Mouse (Mus musculus) cerebellum, postnatal 10 days (tissue): Measurements from ENCODE around the gene Cecr2.
A peak's percentile ranks its signal among the peaks of the same experiment; 100 is the strongest.

Source experiments
- DNase-seq, 2 experiments: peaks; one replicate each; pipeline ENCODE4 v3.0.0; 2021; ENCODE audit warnings: mixed read lengths in 2 of 2

Gene Cecr2

DNA sequence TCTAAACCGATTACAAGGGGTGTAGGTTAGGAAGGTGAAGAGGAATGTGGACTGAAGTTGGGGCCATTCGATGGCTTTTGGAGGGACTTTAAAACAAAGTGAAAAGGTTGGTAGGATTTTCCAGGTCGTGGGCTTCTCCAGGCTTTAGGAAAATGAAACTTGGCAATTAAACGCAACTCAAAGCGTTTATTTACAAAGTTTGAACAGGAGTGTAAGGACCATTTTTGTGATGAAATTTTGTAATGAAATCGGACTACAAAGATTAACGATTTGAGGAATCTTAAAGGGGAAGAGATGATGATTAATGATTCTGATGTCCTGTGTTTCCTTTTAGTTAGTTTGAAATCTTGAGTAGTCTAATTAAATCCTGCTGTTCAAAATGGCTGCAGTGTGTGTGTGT, 1.7 kb downstream of the Cecr2 start:
- no peak for DNase-seq

DNA sequence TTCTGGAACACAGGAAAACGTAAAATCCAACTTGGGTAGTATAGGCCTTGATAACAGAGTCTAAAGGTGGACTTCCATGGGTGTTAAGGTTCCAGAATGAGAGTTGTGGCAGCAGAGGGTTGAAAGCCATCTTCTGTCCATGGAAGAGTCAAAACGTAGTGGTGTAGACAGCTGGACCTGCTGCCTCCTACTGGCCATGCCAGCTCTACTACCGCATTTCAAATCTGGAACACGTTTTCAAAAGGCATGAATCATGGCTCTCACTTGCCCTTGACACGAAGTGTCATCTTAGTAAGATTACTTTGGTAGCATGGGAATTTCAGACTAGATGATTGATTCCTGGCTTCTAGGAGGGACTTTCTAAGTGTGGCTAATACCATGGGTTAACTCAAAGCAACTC, 8.0 kb downstream of the Cecr2 start:
- peak; percentile 26 to 35 for DNase-seq

DNA sequence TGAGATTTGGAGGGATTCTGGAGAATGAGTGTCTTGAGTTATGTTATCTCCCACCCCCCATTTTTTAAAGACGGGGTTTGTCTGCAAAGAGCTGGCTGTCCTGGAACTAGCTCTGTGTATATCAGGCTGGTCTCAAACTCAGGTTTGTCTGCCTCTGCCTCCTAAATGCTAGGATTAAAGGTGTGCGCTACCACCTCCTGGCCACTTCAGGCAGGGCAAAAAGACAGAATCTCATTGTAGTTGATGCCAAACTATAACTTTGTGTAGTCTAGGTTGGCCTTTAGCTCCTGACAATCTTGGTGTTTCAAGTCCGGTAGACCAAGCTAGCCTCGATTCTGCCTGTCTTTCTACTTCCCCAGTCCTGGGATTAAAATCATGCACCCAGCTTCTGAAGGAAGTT, 8.7 kb downstream of the Cecr2 start:
- DNase-seq = peak; percentile 21 to 28

DNA sequence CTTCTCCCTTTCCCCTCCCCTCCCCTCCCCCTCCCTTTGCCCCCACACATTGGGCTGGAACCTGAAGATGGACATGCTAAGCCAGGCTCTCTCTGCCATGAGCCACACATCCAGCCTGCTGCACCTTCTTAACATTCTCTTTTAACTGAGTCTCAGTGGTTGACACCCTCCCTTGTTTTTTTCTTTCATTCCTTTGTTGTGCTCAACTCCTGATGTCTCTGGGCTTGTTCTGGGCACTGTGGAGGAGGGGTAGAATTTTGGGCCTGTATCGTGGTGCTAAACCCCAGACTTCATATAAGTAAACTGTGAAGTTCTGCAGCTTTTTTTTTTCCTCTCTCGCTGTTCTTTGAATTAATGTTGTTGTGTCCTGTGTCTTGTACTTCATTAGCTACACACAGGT, 9.8 kb downstream of the Cecr2 start:
- DNase-seq = no peak

DNA sequence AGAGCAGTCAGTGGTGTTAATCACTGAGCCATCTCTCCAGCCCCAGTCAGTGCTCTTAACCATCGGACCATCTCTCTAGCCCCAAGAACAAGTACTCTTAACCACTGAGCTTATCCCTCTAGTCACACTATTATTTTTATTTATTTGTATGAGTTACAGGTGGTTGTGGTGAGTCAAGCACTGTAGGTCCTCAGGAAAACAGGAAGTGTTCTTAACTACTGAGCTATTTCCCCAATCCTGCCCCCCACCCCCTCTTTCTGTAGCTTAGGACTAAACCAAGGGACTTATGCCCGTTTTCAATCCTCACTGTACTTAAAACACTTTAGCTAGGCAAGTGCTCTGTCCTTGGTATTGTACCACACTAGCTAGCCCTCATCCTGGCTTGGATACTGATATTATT, 17.2 kb downstream of the Cecr2 start:
- no peak for DNase-seq

DNA sequence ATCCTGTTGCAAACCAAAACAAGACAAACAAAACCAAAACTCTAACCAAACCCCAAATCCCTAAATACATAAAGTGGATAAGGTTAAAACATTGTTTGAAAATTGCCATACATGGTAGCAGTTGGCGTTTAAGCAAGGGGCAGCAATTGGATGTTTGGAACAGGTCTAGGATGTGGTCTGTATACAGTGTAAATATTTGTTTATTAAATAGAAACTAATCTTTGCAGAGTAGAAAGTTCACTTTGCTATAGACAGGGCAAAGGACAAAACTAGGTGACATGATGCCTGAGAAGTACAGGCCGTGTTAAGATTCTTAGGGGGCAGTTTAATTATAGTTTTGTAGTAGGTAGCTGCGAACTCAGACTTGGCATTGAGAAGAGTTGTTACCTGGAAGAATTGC, 18.6 kb downstream of the Cecr2 start:
- DNase-seq = no peak

DNA sequence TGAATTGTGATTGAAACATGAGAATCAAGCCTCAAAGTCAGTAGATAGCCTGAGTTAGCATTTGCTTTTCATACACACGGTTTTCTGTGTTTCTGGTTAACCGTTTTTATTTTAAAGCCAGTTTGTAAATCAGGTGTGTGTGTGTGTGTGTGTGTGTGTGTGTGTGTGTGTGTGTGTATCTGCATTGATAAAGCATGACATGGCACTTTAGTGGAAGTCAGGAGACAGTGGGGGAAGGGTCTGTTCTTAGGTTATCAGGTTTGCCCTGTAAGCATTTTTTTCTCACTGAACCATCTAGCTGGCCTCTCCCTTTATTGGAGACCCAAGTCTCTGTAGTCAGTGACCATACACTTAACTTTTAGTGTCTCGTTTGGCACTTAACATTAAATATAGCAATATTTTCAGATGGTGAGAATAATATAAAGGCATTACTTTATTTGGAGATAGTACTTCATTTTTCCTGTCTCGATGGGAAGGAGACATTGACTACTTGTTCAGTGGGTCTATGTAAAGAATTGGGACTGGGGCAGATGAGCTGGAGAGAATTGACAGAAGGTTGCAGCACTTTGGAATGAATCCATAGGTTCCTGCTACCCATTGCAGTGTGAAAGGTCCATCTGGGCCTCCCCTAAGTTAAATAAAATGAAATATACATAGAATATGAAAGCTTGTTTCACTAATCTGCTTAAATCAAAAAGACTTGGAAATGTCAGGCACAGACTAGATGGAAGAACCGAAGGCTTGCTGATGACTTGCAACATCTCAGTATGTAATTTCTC, 20.9 kb downstream of the Cecr2 start:
- DNase-seq = peak; percentile 42 to 54

DNA sequence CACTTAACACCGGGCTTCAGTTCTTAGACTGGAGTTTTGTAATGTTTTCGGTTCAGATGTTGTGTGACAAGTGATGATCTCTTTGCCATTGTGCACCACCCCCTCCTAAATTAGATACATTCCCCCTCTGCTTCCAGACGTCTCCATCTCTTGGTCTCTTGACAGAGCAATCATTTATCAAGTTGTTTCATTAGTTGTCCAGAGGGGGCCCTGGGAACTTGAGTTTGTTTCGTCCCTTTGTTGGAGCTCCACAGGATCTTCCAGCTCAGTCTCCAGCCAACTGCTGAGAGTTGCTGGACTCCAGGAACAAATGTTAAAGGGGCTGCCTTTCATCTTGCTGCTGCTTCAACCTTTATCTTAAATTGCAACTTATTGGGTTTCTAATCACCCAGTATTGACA, 34.1 kb downstream of the Cecr2 start:
- peak; percentile 16 to 22 for DNase-seq

DNA sequence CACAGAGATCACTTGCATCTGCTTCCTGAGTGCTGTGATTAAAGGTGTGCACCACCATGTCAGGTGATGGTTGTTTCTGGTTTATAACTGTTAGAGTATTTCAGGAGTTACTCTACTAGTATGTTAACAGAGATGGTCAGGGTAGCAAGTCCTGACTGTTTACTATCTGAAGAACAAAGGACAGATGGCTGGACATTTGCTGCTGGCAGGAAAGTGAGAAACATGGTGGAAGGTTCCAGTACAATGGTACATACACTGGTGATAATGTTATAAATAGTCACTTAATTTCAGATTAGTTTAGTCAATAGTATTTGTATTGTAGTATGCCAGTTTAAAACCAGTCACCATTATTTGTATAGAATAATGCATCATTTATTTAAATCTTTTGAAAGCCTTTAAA, 38.2 kb downstream of the Cecr2 start:
- DNase-seq = peak in 1 of 2 experiments; percentile 11

DNA sequence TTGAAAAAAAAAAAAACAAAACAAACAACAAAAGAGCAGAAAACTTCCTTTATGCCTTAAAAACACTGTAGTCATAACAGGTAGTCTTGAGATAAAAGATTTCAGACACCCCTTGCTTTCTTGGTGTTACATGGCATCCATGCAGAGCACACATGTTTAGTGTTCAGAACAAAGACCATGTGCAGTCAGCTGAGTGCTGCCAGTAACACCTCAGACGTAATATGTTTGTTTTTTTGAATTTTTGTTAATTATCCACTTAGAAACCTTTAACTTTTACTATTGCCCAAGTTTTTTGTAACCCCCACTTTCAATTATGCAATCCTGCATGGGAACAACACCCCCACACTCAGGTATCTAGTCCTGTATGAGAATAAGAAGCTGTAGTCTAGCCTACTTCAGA, 42.6 kb downstream of the Cecr2 start:
- DNase-seq = no peak

DNA sequence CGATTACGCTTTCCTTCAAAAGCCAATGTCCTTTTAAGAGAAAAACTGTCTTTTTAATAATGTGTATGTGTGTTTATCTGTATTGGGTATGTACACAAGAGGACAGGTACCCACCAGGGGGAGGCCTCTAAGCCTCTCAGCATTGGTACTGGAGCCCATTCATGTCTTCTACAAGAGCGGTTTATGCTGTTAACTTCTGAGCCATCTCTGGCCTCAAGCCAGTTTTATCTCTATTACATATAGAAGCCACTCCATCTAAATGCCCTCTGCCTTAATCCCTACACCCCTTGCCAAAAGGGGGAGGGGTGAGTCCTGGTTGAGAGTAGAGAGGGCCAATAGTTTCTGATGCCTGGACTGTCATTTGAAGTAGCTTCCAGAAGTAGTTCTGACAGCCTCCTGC, 48.6 kb downstream of the Cecr2 start:
- DNase-seq = peak; percentile 26 to 28

DNA sequence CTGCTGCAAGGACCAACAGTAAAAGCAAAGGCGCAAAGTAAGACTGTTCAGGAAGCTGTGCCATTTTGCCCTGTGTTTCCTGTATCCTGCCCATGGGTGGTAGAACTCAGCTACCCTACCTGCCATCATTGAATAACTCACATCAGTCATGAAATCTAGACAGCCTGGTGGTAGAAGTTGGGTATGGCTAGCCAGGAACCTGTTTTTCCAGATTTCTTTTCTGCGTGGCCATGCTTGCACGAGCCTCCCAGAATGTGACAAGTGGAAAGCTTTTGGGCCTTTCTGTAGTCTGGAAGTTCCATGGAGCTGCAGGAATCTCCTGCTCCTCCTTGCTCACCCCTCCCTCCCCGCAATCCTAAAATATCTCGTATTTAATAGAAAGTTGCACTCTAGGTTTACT, 49.1 kb downstream of the Cecr2 start:
- peak; percentile 5 to 24 for DNase-seq

DNA sequence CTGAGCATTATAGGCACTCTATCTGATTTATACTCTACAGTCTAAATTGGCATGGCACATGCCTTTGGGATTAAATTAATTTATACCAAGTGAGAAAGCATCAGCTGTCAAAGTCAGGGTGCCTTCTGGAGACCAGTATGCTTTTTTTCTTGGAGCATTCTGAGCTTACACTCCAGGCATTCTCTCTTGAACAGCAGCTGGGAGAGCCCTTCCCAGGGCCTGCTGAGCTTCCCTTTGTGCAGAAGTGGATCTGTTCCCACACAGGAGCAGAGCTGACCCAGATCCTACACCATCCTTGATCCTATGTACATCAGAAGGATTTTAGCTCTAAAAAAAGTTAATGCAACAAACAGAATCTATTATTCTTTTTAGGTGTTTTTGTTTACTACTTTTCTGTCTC, 49.7 kb downstream of the Cecr2 start:
- DNase-seq = peak; percentile 28 to 35

DNA sequence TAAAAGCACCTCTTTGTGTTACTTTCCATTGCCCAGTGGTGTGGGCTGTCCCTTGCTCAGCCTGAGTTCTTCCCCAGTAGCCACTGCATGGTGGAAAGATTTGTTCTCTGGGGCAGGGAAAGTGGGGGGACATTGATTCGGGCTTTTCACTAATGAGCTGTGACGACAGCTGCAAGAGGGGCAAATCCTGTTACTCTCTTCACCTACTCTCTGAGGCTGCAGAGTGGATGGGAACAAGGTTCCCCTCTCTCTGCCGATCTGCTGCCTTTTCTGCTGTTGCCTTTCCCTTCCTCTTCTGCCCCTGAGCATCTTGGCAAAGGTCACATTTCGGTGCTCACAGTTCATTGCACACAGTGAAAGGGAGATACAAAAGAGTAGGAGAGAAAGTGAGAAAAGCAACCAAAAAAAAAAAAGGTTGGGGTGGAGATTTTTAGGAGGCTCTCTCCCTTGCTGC, 50.4 kb downstream of the Cecr2 start:
- peak; percentile 36 to 57 for DNase-seq

DNA sequence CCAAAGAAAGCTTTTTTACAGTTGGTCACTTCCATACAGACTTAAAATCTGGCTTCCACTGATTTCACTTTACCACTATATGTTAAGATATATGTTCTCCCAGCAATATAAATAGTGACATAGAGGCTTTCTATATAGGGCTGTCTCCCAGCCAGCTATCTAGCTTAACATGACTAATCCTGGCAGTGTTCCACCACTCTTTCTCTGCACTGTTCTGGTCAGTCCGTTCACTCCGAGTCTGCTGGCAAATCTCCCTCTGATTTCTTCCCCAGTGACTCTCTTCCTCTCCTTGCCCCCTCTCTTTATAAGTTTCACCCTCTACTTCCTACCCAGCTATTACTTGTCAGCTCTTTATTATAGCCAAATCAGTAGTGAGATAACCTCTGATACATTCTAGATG, 59.8 kb downstream of the Cecr2 start:
- peak; percentile 32 to 45 for DNase-seq

DNA sequence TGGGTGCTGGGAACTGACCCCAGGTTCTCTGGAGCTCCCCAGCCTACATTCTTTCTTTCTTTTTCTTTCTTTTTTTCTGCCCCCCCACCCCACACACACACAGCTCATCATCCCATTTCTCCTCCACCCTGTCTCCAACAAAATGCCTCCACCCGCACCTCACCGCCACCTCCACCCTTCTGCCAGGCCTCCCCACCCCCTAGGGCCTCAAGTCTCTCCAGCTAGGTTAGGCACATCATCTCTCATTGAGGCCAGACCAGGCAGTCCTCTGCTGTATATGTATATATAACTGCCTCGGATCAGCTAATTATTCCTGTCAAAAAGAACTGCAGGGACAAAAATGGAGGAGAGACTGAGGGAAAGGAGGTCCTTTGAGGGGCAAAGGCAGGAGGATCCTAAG, 69.8 kb downstream of the Cecr2 start:
- DNase-seq = no peak

DNA sequence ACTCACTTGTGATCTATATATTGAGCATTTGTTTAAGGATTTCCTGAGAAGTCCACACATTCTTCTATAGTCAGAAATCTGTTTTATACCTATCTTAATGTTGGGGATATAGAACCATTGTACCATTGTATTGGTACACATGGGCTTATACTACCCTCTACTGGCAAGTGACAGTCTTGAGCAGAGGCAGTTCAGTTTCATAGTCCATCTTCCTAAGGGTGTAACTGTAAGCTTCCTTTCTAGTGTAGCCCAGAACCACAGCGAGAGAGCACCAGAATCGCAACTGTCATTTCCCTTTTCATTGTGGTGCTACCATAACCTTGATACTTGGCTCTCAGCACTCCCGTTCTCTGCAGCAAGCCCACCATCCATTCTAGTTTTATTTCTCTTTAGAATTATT, 70.4 kb downstream of the Cecr2 start:
- DNase-seq = peak; percentile 64 to 74

DNA sequence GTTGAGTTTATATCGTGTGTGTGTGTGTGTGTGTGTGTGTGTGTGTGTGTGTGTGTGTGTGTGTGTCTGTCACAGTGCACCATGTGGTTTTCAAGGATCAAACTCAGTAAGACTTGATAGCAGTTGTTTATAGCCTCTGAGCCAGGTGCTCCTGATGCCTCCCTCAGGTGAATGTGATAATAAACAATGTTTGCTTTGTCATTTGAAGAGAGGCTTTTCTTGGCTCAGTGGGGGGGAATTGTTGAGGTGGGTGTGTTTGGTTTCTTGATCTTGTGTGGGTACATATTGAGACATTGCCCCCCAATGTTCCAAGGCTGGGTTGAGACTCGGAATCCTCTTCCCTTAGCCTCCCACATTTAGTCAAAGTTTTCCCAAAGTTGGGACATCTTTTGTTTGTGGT, 77.0 kb downstream of the Cecr2 start:
- DNase-seq = no peak

DNA sequence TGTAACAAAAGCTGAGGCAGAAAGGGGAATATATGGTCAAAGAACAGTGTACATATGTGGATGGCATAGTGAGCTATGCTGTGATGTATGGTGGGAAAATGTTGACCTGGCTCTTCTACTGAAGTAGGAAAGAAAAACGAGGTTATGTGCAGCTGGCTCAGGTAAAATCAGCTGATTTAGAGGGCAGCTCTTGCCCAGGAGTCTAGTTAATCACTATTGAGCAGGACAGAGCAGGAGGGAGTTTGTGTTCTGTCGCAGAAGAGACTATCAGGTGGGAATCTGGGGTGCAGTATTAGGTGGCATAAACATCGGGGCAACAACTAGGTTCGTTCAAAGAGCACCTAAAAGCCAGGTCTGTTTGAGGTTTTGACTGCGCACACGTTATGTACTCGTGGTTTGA, 78.1 kb downstream of the Cecr2 start:
- no peak for DNase-seq

DNA sequence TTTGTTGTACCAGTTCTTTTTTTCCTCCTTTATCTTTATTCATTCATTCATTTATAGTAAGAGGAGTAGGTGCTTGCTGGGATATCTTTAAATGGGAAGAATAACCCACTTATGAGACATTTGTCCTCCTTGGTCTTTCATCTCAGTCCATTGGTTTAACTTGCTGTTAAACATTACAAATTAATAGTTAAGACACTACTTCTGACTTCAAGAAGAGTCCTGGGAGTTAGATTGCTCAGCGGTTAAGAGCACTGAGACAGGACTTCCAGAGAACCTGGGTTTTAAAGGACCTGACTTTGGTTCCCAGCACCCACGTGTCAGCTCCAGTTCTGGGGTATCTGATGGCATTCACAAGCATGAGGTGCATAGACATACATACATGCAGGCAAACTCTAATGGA, 80.2 kb downstream of the Cecr2 start:
- DNase-seq = no peak

DNA sequence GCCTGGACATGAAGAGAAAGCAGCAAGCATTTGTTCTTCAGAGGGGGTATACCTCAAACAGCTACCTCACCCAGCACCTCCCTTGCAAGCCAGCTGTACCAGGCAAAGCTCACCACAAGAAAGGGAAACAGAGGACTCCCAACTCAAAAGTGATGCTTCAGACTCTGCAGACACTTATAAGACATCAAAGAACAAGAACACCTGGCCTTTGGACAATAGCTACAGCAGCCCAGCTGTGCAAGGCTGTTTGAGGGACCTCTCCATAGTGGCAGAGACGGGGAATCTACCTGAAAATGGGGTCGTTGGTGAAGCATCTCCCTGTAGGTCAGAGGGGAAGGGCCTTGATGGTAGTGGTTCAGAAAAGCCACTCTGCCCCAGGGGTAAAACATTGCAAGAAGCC, 95.0 kb downstream of the Cecr2 start:
- DNase-seq = no peak

DNA sequence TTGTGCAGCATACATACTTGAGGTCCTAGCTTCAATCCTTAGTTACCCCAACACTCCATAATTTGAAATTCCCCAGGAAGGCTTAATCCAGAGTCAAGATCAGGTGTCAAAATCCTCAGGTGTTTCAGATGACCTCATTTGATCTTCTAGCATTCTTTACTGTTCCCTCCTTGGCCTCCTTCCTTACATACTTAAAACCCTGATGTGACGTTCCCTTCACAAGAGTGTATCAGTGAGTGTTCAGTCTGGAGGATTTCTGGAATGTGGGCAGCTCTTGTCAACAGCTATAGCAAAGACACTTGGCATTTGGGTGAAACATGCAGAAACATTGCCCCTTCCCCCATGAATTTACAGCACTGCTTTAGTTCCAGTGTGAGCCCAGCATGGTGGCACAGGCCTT, 103.8 kb downstream of the Cecr2 start:
- DNase-seq = no peak

DNA sequence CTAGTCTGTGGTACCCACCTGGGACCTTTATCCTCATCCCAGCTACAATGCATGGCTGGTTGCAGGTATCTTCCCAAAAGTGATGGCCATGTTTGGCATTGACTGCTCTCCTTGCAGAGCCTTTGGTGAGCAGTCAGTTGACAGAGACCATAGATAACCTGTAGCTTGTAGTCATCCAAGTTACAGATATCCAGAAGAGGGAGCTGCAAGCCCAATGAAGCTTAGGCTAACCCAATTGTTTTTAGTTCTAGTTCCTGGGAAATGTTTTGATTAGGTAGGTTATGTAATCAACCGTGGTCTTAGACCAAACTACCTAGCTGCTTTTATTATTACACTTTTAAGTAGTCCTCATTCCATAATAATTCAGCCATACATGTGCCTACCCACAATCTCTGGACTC, 105.2 kb downstream of the Cecr2 start:
- DNase-seq = no peak

DNA sequence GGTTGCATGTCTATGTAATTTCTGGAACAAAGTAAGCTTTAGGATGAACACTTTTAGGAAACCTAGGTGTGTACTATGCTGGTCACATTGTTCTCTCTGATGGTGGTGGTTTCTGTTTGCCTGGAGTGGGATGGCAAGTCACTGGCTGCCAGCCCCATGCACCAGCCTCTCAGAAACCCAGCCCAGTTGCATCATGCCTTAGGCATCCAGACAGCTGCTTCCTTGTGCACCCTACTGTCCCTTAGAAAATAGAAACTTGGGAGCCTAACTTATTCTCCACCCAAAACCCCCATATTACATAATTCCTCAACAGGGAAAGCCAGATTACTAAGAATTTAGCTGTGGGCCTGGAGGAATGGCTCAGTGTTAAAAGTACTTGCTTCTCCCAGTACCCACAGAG, 105.9 kb downstream of the Cecr2 start:
- DNase-seq = no peak

DNA sequence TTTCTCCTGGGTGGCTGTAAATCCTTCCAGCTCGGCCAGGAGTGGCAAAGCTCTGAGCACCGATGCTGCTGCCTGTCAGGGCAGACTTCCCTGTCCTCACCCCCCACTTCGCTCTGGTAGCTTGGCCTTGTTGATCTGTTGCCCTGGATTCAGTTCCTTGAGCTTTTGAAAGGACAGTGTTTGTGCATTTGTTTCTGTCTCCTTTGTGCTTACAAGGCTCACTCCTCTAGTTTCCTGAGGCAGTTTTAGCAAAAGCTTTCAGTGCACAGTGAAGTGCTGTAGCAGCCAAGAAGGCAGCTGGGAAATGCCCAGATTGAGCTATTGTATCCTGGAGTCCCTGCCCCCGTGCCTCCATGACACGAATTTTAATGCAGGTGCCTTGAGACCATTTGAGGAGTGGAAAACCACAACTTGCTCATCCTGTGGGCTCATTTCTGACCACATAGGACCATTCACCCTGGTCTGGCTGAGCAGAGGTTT, 107.0 kb downstream of the Cecr2 start, which contains the start of gene Slc25a18:
TSS of gene Slc25a18 (plus strand) at position 430 of the 480 bp plus-strand sequence.
- peak; percentile 33 to 48 for DNase-seq
